Comparison of ENCODE assay signal across 20 mouse cellular contexts in genomic region chr5:35989986-35990735, GRCm38 (mm10).
A peak's percentile ranks its signal among the peaks of the same experiment; 100 is the strongest.
DNase-seq lines count a peak whose midpoint lies in the region; ATAC-seq and TF ChIP-seq lines count a peak whose summit lies in the region.
"Had no signal": no experiment of that assay in that cellular context is flagged by ENCODE, and none has a peak within 500 bp of the region (broad histone marks: within the 10 kb centered on the region; RNA-seq: fewer than 3 reads in every experiment).

No protein-coding gene starts in this region.

- no peak for TF ChIP-seq CTCF in E14TG2a.4 (conservative IDR thresholded peaks at IDR 0.05; ENCODE audit: low read length)

- no peak for DNase-seq in hindbrain, embryonic 10.5 days (ENCODE audit: low spot score)
- DNase-seq in brain, adult 2 months (ENCODE audit: low read depth, low spot score): peak; percentile 79
- DNase-seq in cerebellum, postnatal 10 days: peak; percentile 86 to 90
- no peak for DNase-seq in layer of hippocampus, adult 9-11 months
- DNase-seq in testis, postnatal 14 days (ENCODE audit: low spot score): no peak
- no peak for DNase-seq in thymus, adult 18-20 months
- DNase-seq: adrenal gland, postnatal 10 days; embryo, embryonic 11 days; heart, postnatal 4 days; kidney, postnatal 25 days; liver; liver, postnatal 0 days; lung, postnatal 36 days; right cerebral cortex, postnatal 25 days; thymus, postnatal 25 days had no signal

- H3K4me1 ChIP-seq in hindbrain, embryonic 16.5 days (ENCODE audit: control insufficient read depth, insufficient read depth, low read depth, low read length): no peaks in the 10 kb centered on the region
- H3K4me1 ChIP-seq in hindbrain, embryonic 10.5 days (replicated peaks): no peaks in the 10 kb centered on the region
- H3K4me1 ChIP-seq in E14TG2a.4 (replicated peaks; ENCODE audit: low read depth, low read length): peaks cover 49% of the 10 kb centered on the region

- H3K36me3 ChIP-seq in hindbrain, embryonic 16.5 days (ENCODE audit: control insufficient read depth, insufficient read depth, low read length): peaks cover 23% of the 10 kb centered on the region
- H3K36me3 ChIP-seq in hindbrain, embryonic 10.5 days: peaks cover 92% of the 10 kb centered on the region
- no peaks in the 10 kb centered on the region for H3K36me3 ChIP-seq in E14TG2a.4 (ENCODE audit: insufficient read depth, low read length)

- H3K9me3 ChIP-seq in hindbrain, embryonic 16.5 days (ENCODE audit: control insufficient read depth, low read length): no peaks in the 10 kb centered on the region
- H3K9me3 ChIP-seq in hindbrain, embryonic 10.5 days: no peaks in the 10 kb centered on the region
- H3K9me3 ChIP-seq in E14TG2a.4 (ENCODE audit: low read length): no peaks in the 10 kb centered on the region
- H3K9me3 ChIP-seq: forebrain, embryonic 15.5 days had no signal

- peak; percentile 48 for ATAC-seq in hindbrain, embryonic 16.5 days
- ATAC-seq: forebrain, embryonic 15.5 days; intestine, postnatal 0 days; liver, postnatal 0 days had no signal

- H3K27ac ChIP-seq in hindbrain, embryonic 16.5 days (ENCODE audit: low read depth, low read length): no peak overlapping the region
- H3K27ac ChIP-seq in hindbrain, embryonic 10.5 days: no peak overlapping the region
- H3K27ac ChIP-seq: forebrain, embryonic 15.5 days had no signal

- no peaks in the 10 kb centered on the region for H3K27me3 ChIP-seq in hindbrain, embryonic 16.5 days (replicated peaks; ENCODE audit: control insufficient read depth, insufficient read depth, low read length)
- H3K27me3 ChIP-seq in hindbrain, embryonic 10.5 days (ENCODE audit: insufficient read depth, poor library complexity, severe bottlenecking): no peaks in the 10 kb centered on the region
- H3K27me3 ChIP-seq in E14TG2a.4 (ENCODE audit: insufficient read depth, low read length): no peaks in the 10 kb centered on the region
- H3K27me3 ChIP-seq: forebrain, embryonic 15.5 days had no signal

- no peak overlapping the region for H3K4me3 ChIP-seq in hindbrain, embryonic 16.5 days (ENCODE audit: low read length)
- no peak overlapping the region for H3K4me3 ChIP-seq in hindbrain, embryonic 10.5 days
- peak overlapping the region; percentile 21; the same call in 1 of the 2 replicates for H3K4me3 ChIP-seq in E14TG2a.4 (replicated peaks; ENCODE audit: low read length)
- H3K4me3 ChIP-seq: forebrain, embryonic 15.5 days had no signal

- no peak overlapping the region for H3K4me2 ChIP-seq in hindbrain, embryonic 16.5 days (ENCODE audit: low read length)
- H3K4me2 ChIP-seq: forebrain, embryonic 15.5 days; midbrain, embryonic 11.5 days had no signal

- WGBS in hindbrain, embryonic 16.5 days: 70% methylated on average over 11 of the region's 11 CpGs
- WGBS in hindbrain, embryonic 10.5 days: 73% methylated on average over 11 of the region's 11 CpGs

- no peak overlapping the region for H3K9ac ChIP-seq in hindbrain, embryonic 16.5 days (ENCODE audit: low read depth, low read length)
- H3K9ac ChIP-seq: forebrain, embryonic 15.5 days; liver, postnatal 0 days had no signal

Comparison
In these comparisons a context has a peak if more than half of its experiments do, and no peak if none do; other contexts are left out.
1. DNase-seq: peak in brain, adult 2 months (single experiment) and cerebellum, postnatal 10 days (2 of 2); none in hindbrain, embryonic 10.5 days (single experiment), layer of hippocampus, adult 9-11 months (single experiment), testis, postnatal 14 days (single experiment) and thymus, adult 18-20 months (0 of 2).